Mouse (Mus musculus) cerebellum, postnatal 14 days (tissue): ENCODE measurements around the gene Faap20.
"Not testable (repeated sequence)": the region's sequence is repeated elsewhere in the genome, so short reads cannot be mapped to it uniquely, and the experiment has no call there.

Experiments
- DNase-seq, 2 experiments: peaks; one replicate each; pipeline ENCODE4 v3.0.0; 2021; ENCODE audit warnings: mixed read lengths in 2 of 2

The Faap20 gene

GRCm38 (mm10) chr4:155248054-155248453, 1.5 kb upstream of the Faap20 start:
- not testable (repeated sequence) for DNase-seq

GRCm38 (mm10) chr4:155249257-155249647, 350 bp upstream of the Faap20 start:
- peak; percentile 98 for DNase-seq

GRCm38 (mm10) chr4:155250361-155251117, 937 bp downstream of the Faap20 start:
- peak; percentile 45 to 57 for DNase-seq

GRCm38 (mm10) chr4:155251147-155251546, 1.5 kb downstream of the Faap20 start:
- DNase-seq = peak in 1 of 2 experiments; percentile 53

GRCm38 (mm10) chr4:155252253-155252652, 2.7 kb downstream of the Faap20 start:
- DNase-seq = no peak

DNA sequence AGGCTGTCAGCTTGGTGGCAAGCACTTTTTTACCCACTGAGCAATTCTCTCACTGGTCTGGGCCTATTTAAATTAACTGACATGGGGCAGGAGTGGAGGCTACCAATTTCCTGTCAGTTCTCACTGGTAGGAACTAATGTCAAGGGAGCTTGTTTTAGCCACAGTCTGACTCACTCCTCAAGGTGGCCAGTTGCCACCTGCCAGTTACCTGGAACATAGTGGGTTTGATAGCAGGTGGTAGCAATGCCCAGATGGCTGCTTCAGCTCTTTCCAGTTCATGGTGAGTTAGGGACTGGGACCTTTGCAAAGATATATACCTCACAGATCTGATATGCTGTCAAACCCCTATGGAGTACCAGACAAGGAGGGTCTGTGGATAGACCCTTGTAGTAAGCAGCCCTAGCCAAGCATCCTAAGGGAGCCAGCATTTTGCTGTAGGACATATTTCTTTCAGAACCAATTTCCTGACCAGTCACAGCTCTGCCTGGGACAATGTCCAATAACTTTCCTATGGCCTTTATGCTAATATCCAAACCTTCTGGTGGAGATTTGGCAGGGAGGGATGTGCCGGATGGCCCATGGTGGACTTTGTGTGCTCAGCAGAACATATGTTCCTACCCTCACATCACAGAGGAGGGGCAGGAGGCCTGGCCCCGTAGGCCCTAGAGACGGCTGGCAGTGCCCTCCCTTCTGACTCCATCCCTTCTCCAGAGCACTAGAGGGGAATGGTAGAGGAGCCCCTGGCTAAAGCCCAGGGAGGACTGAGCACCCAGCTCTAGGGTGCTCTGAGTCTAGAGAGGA, 15.1 kb downstream of the Faap20 start:
- DNase-seq = peak; percentile 73 to 90

DNA sequence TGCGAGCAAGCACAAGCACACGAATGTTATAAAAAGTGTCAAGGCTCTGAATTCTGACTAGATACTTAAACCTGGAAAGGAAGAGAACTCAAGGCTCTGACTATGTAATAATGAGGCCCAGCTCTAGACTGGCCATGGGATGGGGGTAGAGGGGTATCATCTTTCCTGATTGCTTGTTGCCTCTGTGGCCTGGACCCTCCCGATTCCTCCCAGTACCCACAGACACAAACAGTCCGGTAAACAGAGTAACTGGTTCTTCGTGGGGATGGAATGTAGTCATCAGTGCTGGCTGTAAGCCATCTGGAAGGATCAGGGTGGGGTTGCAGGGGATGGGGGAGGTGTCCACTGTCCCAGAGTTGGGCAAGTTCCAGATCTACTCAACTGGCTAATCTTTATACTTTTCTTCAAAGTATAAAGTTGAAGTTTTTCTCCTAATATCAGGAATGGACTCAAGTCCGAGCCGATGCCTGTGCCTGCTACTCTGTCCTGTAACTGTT, 17.5 kb downstream of the Faap20 start:
- DNase-seq = no peak

DNA sequence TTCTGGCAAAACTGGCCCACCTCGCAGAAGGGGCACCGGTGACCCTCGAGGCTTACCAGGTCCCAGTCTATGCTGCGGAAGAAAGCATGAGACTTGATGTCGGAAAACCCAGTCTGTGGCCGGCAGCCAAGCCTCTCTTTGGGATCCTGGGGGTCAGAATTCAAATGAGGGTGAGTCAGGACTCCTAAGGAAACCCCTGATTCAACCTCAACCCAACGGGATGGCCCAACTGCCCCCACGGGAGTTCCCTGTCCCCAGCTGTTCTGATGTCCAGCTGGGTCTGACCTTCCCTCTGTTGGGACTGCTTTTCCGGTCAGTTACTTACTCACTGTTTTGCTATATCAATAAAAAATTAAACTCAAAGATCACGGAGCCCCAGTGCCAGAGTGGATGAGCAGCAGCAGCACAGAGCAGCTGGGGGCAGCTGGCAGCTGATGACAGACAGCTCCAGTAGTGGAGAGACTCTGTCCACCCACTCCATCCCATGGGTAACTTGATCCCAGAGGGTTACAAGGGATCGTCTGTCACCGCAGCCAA, 18.1 kb downstream of the Faap20 start:
- DNase-seq = no peak

GRCm38 (mm10) chr4:155268382-155268781, 18.8 kb downstream of the Faap20 start:
- peak; percentile 77 to 80 for DNase-seq

DNA sequence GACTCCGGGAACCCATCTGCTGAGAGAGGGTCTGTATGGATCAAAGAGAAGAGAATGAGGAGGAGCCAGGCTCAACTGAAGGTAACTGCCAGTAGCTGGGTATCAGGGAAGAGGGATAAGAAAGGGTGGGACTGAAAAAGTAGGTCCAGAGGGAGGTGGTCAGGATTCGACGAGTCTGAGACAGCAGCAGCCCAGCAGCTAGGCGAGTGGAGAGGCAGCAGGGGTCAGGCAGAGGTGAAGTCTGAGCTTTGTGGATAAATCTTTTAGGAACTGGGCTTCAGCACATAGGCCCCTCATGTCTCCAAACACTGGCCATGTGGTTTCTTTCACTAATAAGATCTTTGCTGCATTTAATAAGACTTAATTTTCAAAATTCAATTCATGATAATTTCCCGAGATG, 24.8 kb downstream of the Faap20 start:
- DNase-seq = no peak

- DNase-seq = peak in 1 of 2 experiments; percentile 53
Observed at GRCm38 (mm10) chr4:155274851-155275250, 25.2 kb downstream of the Faap20 start.

- DNase-seq = no peak
Observed at GRCm38 (mm10) chr4:155277963-155278362, 28.4 kb downstream of the Faap20 start.

- DNase-seq = no peak
Observed at GRCm38 (mm10) chr4:155279054-155279453, 29.5 kb downstream of the Faap20 start.

DNA sequence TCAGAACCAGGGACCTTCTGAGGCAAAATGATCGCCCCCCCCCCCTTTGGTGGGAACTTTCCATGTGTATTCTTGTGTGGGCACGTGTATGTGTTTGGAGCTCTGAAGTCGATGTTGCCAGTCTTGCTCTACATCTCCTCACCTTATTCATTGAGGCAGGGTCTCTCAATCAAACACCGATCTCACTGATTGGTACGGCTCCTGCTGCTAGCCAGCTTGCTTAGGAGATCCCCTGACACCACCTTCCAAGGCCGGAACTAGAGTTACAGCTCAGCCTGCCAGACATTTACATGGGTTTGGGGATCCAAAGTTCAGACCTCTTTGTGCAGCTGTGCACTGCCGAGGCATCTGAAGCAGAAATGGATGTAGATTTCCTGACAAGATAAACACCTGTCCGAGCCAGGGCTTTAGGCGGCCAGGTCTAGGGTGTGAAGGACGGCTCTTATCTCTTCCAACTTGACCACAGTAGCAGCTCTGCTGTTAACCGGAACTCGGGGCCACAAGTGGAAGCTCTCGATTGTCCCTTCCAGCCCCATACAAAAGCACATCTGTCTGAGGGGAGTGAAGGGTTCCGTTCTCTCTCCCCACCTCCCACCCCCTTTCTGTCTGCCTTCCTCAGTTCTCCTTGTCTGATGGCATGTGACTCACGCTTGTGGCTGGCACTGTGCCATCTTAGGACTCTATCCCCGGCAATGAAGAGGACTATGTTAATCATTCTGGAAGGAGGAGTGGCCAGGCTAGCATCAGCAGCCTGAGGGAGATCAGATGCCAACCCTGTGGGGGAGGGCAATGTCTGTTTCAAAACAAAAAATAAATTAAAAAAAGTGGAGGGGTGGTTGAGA, 30.5 kb downstream of the Faap20 start:
- DNase-seq = no peak

GRCm38 (mm10) chr4:155280768-155281121, 31.1 kb downstream of the Faap20 start:
- no peak for DNase-seq

DNA sequence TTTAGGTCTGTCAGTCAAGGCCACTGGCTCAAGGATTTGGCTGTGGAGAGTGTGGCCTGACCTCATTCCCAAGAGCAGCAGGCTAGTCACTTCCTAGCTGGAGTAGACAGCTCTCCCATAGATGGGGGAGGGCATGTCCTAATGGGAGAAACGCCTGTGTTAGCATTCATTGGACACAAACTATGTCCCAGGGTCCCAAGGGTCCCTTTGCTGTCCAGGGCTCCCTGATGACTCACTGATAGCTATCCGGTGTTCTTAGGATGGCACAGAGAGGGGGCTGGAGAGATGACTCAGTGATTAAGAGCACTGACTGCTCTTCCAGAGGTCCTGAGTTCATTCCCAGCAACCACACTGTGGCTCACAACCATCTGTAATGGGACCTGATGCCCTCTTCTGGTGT, 31.6 kb downstream of the Faap20 start:
- DNase-seq = no peak

GRCm38 (mm10) chr4:155281652-155282051, 32.0 kb downstream of the Faap20 start:
- DNase-seq = no peak

- DNase-seq = no peak
Observed at GRCm38 (mm10) chr4:155282231-155282630, 32.6 kb downstream of the Faap20 start.

- DNase-seq = peak in 1 of 2 experiments; percentile 50
Observed at GRCm38 (mm10) chr4:155283001-155283503, 33.5 kb downstream of the Faap20 start.

- peak; percentile 59 to 71 for DNase-seq
Observed at GRCm38 (mm10) chr4:155283585-155283984, 34.0 kb downstream of the Faap20 start.

GRCm38 (mm10) chr4:155284521-155285379, 35.1 kb downstream of the Faap20 start:
- DNase-seq = no peak
